Mouse (Mus musculus) C2C12 (cell line): ENCODE data around the gene Rnf222.

Experiments
- CTCF ChIP-seq: IDR thresholded peaks from one replicate; pipeline ENCODE4 v1.5.1; 2011; ENCODE audit not compliant: control insufficient read depth, insufficient read depth, insufficient read length
- MAX ChIP-seq: IDR thresholded peaks from one replicate; pipeline ENCODE4 v1.6.1; 2011; ENCODE audit warnings: mild to moderate bottlenecking, control low read depth
- MYOD1 ChIP-seq: IDR thresholded peaks from one replicate; pipeline ENCODE4 v1.6.1; 2011; ENCODE audit warnings: low read depth; ENCODE audit not compliant: control insufficient read depth, insufficient read length
- MYOG ChIP-seq: IDR thresholded peaks from one replicate; pipeline ENCODE4 v1.6.1; 2011; ENCODE audit not compliant: control insufficient read depth, insufficient read length; ENCODE audit errors: extremely low read depth
- USF1 ChIP-seq: IDR thresholded peaks from one replicate; pipeline ENCODE4 v1.6.1; 2011; ENCODE audit warnings: low read depth, mild to moderate bottlenecking, control low read depth, moderate library complexity

DNA sequence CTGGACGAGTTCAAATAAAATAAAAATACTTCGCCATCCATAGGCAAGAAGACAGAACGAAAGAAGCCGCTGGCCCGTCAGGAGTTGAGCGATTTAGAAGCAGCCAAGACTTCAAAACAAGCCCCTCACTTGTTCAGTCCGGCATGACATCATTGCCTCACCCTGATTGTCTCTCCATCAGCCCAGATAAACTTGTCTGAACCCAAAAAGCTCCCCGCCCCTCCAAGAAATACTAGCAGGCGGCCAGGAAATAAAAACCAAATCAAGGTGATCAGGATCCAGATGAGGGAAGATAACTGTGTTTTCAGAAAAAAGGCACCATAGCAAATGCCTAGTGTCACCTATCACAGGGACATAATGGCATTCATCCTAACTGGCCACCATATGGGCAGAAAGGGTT lies 17.1 kb upstream of the Rnf222 start:
- TF ChIP-seq CTCF (no peak), MYOD1 (no peak), USF1 (no peak), MAX (no peak), MYOG (no peak)
